Mouse (Mus musculus): ENCODE data around the gene Ptpn23. TPM values are rescaled to one million over a fixed set of nuclear protein-coding genes. Genes with fewer than 3 reads are reported as not detected.

Gene Ptpn23
- polyA plus RNA-seq, 1 experiment = 29.9 TPM

- H3K27ac ChIP-seq (ENCODE audit: insufficient read depth, low read depth, low read length) = no peak overlapping the region
- H3K4me1 ChIP-seq (ENCODE audit: control insufficient read depth, insufficient read depth, low read length) = peaks cover 9% of the 10 kb centered on the region
- no peak overlapping the region for H3K4me3 ChIP-seq (ENCODE audit: insufficient read depth, low read length)
- no peak for TF ChIP-seq CTCF (IDR thresholded peaks at IDR 0.05; ENCODE audit: low read depth, low read length)
- TF ChIP-seq POLR2A (IDR thresholded peaks at IDR 0.05; ENCODE audit: borderline replicate concordance, low read depth, low read length) = no peak
These were observed 45.7 kb downstream of the Ptpn23 start for GRCm38 (mm10) chr9:110362337-110362736.

GRCm38 (mm10) chr9:110361299-110361698, 46.7 kb downstream of the Ptpn23 start:
- Histone ChIP-seq H3K4me1 (ENCODE audit: control insufficient read depth, insufficient read depth, low read length) (peaks cover 6% of the 10 kb centered on the region), H3K27ac (ENCODE audit: insufficient read depth, low read depth, low read length) (no peak overlapping the region)

GRCm38 (mm10) chr9:110358341-110358740, 49.7 kb downstream of the Ptpn23 start:
- Histone ChIP-seq H3K4me3 (ENCODE audit: insufficient read depth, low read length) (no peak overlapping the region), H3K4me1 (ENCODE audit: control insufficient read depth, insufficient read depth, low read length) (peaks cover 4% of the 10 kb centered on the region), H3K27ac (ENCODE audit: insufficient read depth, low read depth, low read length) (no peak overlapping the region)
- TF ChIP-seq POLR2A (IDR thresholded peaks at IDR 0.05; ENCODE audit: borderline replicate concordance, low read depth, low read length) = no peak
- TF ChIP-seq CTCF (IDR thresholded peaks at IDR 0.05; ENCODE audit: low read depth, low read length) = no peak

More at GRCm38 (mm10) chr9:110361299-110361698, 46.7 kb downstream of the Ptpn23 start:
- no peak overlapping the region for H3K4me3 ChIP-seq (ENCODE audit: insufficient read depth, low read length)
- TF ChIP-seq CTCF (IDR thresholded peaks at IDR 0.05; ENCODE audit: low read depth, low read length) (no peak), POLR2A (IDR thresholded peaks at IDR 0.05; ENCODE audit: borderline replicate concordance, low read depth, low read length) (no peak)

- Histone ChIP-seq H3K4me3 (ENCODE audit: insufficient read depth, low read length) (no peak overlapping the region), H3K27ac (ENCODE audit: insufficient read depth, low read depth, low read length) (no peak overlapping the region), H3K4me1 (ENCODE audit: control insufficient read depth, insufficient read depth, low read length) (peaks cover 39% of the 10 kb centered on the region)
- TF ChIP-seq CTCF (IDR thresholded peaks at IDR 0.05; ENCODE audit: low read depth, low read length) = no peak
- TF ChIP-seq POLR2A (IDR thresholded peaks at IDR 0.05; ENCODE audit: borderline replicate concordance, low read depth, low read length) = no peak
These were observed 55.9 kb downstream of the Ptpn23 start for GRCm38 (mm10) chr9:110351932-110352632.

- Histone ChIP-seq H3K27ac (ENCODE audit: insufficient read depth, low read depth, low read length) (no peak overlapping the region), H3K4me3 (ENCODE audit: insufficient read depth, low read length) (no peak overlapping the region), H3K4me1 (ENCODE audit: control insufficient read depth, insufficient read depth, low read length) (peaks cover 37% of the 10 kb centered on the region)
- TF ChIP-seq CTCF (IDR thresholded peaks at IDR 0.05; ENCODE audit: low read depth, low read length) (no peak), POLR2A (IDR thresholded peaks at IDR 0.05; ENCODE audit: borderline replicate concordance, low read depth, low read length) (no peak)
These were observed 56.7 kb downstream of the Ptpn23 start for GRCm38 (mm10) chr9:110351350-110351749.

GRCm38 (mm10) chr9:110350612-110351011, 57.4 kb downstream of the Ptpn23 start:
- TF ChIP-seq POLR2A (IDR thresholded peaks at IDR 0.05; ENCODE audit: borderline replicate concordance, low read depth, low read length) (no peak), CTCF (IDR thresholded peaks at IDR 0.05; ENCODE audit: low read depth, low read length) (no peak)
- no peak overlapping the region for H3K27ac ChIP-seq (ENCODE audit: insufficient read depth, low read depth, low read length)
- H3K4me1 ChIP-seq (ENCODE audit: control insufficient read depth, insufficient read depth, low read length) = peaks cover 37% of the 10 kb centered on the region
- no peak overlapping the region for H3K4me3 ChIP-seq (ENCODE audit: insufficient read depth, low read length)

- no peak for TF ChIP-seq CTCF (IDR thresholded peaks at IDR 0.05; ENCODE audit: low read depth, low read length)
- TF ChIP-seq POLR2A (IDR thresholded peaks at IDR 0.05; ENCODE audit: borderline replicate concordance, low read depth, low read length) = no peak
- Histone ChIP-seq H3K4me3 (ENCODE audit: insufficient read depth, low read length) (no peak overlapping the region), H3K27ac (ENCODE audit: insufficient read depth, low read depth, low read length) (no peak overlapping the region), H3K4me1 (ENCODE audit: control insufficient read depth, insufficient read depth, low read length) (peaks cover 37% of the 10 kb centered on the region)
These were observed 57.8 kb downstream of the Ptpn23 start for GRCm38 (mm10) chr9:110350188-110350587.

GRCm38 (mm10) chr9:110348899-110349298, 59.1 kb downstream of the Ptpn23 start:
- Histone ChIP-seq H3K4me1 (ENCODE audit: control insufficient read depth, insufficient read depth, low read length) (peaks cover 37% of the 10 kb centered on the region), H3K4me3 (ENCODE audit: insufficient read depth, low read length) (no peak overlapping the region), H3K27ac (ENCODE audit: insufficient read depth, low read depth, low read length) (no peak overlapping the region)
- TF ChIP-seq CTCF (IDR thresholded peaks at IDR 0.05; ENCODE audit: low read depth, low read length) = no peak
- no peak for TF ChIP-seq POLR2A (IDR thresholded peaks at IDR 0.05; ENCODE audit: borderline replicate concordance, low read depth, low read length)

- Histone ChIP-seq H3K4me1 (ENCODE audit: control insufficient read depth, insufficient read depth, low read length) (peaks cover 31% of the 10 kb centered on the region), H3K4me3 (ENCODE audit: insufficient read depth, low read length) (no peak overlapping the region), H3K27ac (ENCODE audit: insufficient read depth, low read depth, low read length) (no peak overlapping the region)
- TF ChIP-seq POLR2A (IDR thresholded peaks at IDR 0.05; ENCODE audit: borderline replicate concordance, low read depth, low read length) = no peak
- TF ChIP-seq CTCF (IDR thresholded peaks at IDR 0.05; ENCODE audit: low read depth, low read length) = no peak
These were observed 62.8 kb downstream of the Ptpn23 start for GRCm38 (mm10) chr9:110345057-110345739.

GRCm38 (mm10) chr9:110343805-110344204, 64.2 kb downstream of the Ptpn23 start:
- Histone ChIP-seq H3K27ac (ENCODE audit: insufficient read depth, low read depth, low read length) (no peak overlapping the region), H3K4me1 (ENCODE audit: control insufficient read depth, insufficient read depth, low read length) (peaks cover 22% of the 10 kb centered on the region), H3K4me3 (ENCODE audit: insufficient read depth, low read length) (no peak overlapping the region)
- TF ChIP-seq POLR2A (IDR thresholded peaks at IDR 0.05; ENCODE audit: borderline replicate concordance, low read depth, low read length) (no peak), CTCF (IDR thresholded peaks at IDR 0.05; ENCODE audit: low read depth, low read length) (no peak)

All from bone marrow macrophage, adult 2 months (primary cell).